Mouse (Mus musculus): ENCODE results near the gene Misp.

The Misp gene

GRCm38 (mm10) chr10:79793738-79794490, 26.9 kb upstream of the Misp start:
- DNase-seq (ENCODE audit: low read depth in 2 of 2, low spot score in 2 of 2) = no peak

GRCm38 (mm10) chr10:79794491-79794931, 26.3 kb upstream of the Misp start:
- no peak for DNase-seq (ENCODE audit: low read depth in 2 of 2, low spot score in 2 of 2)

- DNase-seq (ENCODE audit: low read depth in 2 of 2, low spot score in 2 of 2) = no peak
Observed at GRCm38 (mm10) chr10:79795905-79796304, 24.9 kb upstream of the Misp start.

GRCm38 (mm10) chr10:79797326-79797725, 23.5 kb upstream of the Misp start:
- DNase-seq (ENCODE audit: low read depth in 2 of 2, low spot score in 2 of 2) = no peak

- no peak for DNase-seq (ENCODE audit: low read depth in 2 of 2, low spot score in 2 of 2)
Observed at GRCm38 (mm10) chr10:79798289-79798928, 22.4 kb upstream of the Misp start.

GRCm38 (mm10) chr10:79800508-79800907, 20.3 kb upstream of the Misp start:
- no peak for DNase-seq (ENCODE audit: low read depth in 2 of 2, low spot score in 2 of 2)

- DNase-seq (ENCODE audit: low read depth in 2 of 2, low spot score in 2 of 2) = no peak
Observed at GRCm38 (mm10) chr10:79801837-79802236, 19.0 kb upstream of the Misp start.

- no peak for DNase-seq (ENCODE audit: low read depth in 2 of 2, low spot score in 2 of 2)
Observed at GRCm38 (mm10) chr10:79802331-79802971, 18.3 kb upstream of the Misp start.

GRCm38 (mm10) chr10:79803716-79804323, 17.0 kb upstream of the Misp start:
- DNase-seq (ENCODE audit: low read depth in 2 of 2, low spot score in 2 of 2) = no peak

- DNase-seq (ENCODE audit: low read depth in 2 of 2, low spot score in 2 of 2) = no peak
Observed at GRCm38 (mm10) chr10:79805636-79806035, 15.2 kb upstream of the Misp start.

- DNase-seq (ENCODE audit: low read depth in 2 of 2, low spot score in 2 of 2) = no peak
Observed at GRCm38 (mm10) chr10:79806331-79806730, 14.5 kb upstream of the Misp start.

GRCm38 (mm10) chr10:79806972-79807371, 13.8 kb upstream of the Misp start:
- DNase-seq (ENCODE audit: low read depth in 2 of 2, low spot score in 2 of 2) = no peak

- DNase-seq (ENCODE audit: low read depth in 2 of 2, low spot score in 2 of 2) = no peak
Observed at GRCm38 (mm10) chr10:79807826-79808225, 13.0 kb upstream of the Misp start.

- DNase-seq (ENCODE audit: low read depth in 2 of 2, low spot score in 2 of 2) = no peak
Observed at GRCm38 (mm10) chr10:79808728-79809127, 12.1 kb upstream of the Misp start.

GRCm38 (mm10) chr10:79811736-79812637, 8.8 kb upstream of the Misp start:
- DNase-seq (ENCODE audit: low read depth in 2 of 2, low spot score in 2 of 2) = peak; percentile 80 to 84

GRCm38 (mm10) chr10:79814271-79814842, 6.4 kb upstream of the Misp start:
- DNase-seq (ENCODE audit: low read depth in 2 of 2, low spot score in 2 of 2) = no peak

GRCm38 (mm10) chr10:79815671-79816494, 4.9 kb upstream of the Misp start:
- DNase-seq (ENCODE audit: low read depth in 2 of 2, low spot score in 2 of 2) = no peak

GRCm38 (mm10) chr10:79817111-79817510, 3.7 kb upstream of the Misp start:
- DNase-seq (ENCODE audit: low read depth in 2 of 2, low spot score in 2 of 2) = no peak

GRCm38 (mm10) chr10:79818225-79818624, 2.6 kb upstream of the Misp start:
- no peak for DNase-seq (ENCODE audit: low read depth in 2 of 2, low spot score in 2 of 2)

Measured in CD8-positive naive resting alpha-beta T cell, adult 2 months (primary cell).